Mouse (Mus musculus) small intestine, adult 2 months (tissue): ENCODE results near the gene Tubb4a. TPM values are rescaled to one million over a fixed set of nuclear protein-coding genes. Genes with fewer than 3 reads are reported as not detected.
A peak's percentile ranks its signal among the peaks of the same experiment; 100 is the strongest.
"Not testable (repeated sequence)": the region's sequence is repeated elsewhere in the genome, so short reads cannot be mapped to it uniquely, and the experiment has no call there.

Experiments
- H3K27ac ChIP-seq: fragments of 200-500 bp; 2 replicates; pipeline ENCODE4 v1.5.1; 2012; ENCODE audit warnings: low read depth, low read length, control low read depth, inconsistent platforms; ENCODE audit not compliant: insufficient read depth
- H3K27me3 ChIP-seq: fragments of 200-500 bp; 2 replicates; pipeline ENCODE4 v1.6.1; 2012; ENCODE audit warnings: mild to moderate bottlenecking, moderate library complexity, low read length, inconsistent platforms; ENCODE audit not compliant: control insufficient read depth, insufficient read depth
- H3K36me3 ChIP-seq: fragments of 200-500 bp; 2 replicates; pipeline ENCODE4 v1.6.1; 2012; ENCODE audit warnings: mild to moderate bottlenecking, low read length, control low read depth, inconsistent platforms; ENCODE audit not compliant: control insufficient read depth, insufficient read depth
- H3K4me1 ChIP-seq: fragments of 200-500 bp; 2 replicates; pipeline ENCODE4 v1.6.1; 2012; ENCODE audit warnings: low read length, inconsistent platforms, mixed read lengths; ENCODE audit not compliant: control insufficient read depth, insufficient read depth, insufficient read length
- H3K4me3 ChIP-seq: fragments of 200-500 bp; 2 replicates; pipeline ENCODE4 v1.5.1; 2012; ENCODE audit warnings: low read depth, mild to moderate bottlenecking, control low read depth, inconsistent platforms, low read length, moderate library complexity
- CTCF ChIP-seq: fragments of 200-500 bp; IDR thresholded peaks from 2 replicates; pipeline ENCODE4 v1.5.1; 2012; ENCODE audit warnings: low read depth, mild to moderate bottlenecking, control low read depth, inconsistent platforms, low read length, moderate library complexity, mixed read lengths; ENCODE audit not compliant: insufficient replicate concordance, insufficient read length; ENCODE audit errors: extremely low read depth
- POLR2A ChIP-seq: fragments of 200-500 bp; IDR thresholded peaks from 2 replicates; pipeline ENCODE4 v1.6.1; 2012; ENCODE audit warnings: low read depth, mild to moderate bottlenecking, control low read depth, inconsistent platforms, low read length, moderate library complexity
- WGBS: fragments of 180-500 bp; shearing (Covaris S2); methylation state at CpG from one replicate; pipeline ENCODE4 v1.1.7; 2018; 5-methylcytosine and 5-hydroxymethylcytosine counted together
- polyA plus RNA-seq: library from polyadenylated mRNA; depleted of rRNA; stranded (reverse); fragments of >200 nt; gene quantifications from 2 replicates; pipeline ENCODE4 v1.2.3, GENCODE M21; 2012

The Tubb4a gene
- polyA plus RNA-seq, 1 experiment, result 3.3 TPM

- whole genome bisulfite sequencing, result 55% methylated on average over 3 of the region's 3 CpGs
- Histone ChIP-seq H3K27me3 (no peaks in the 10 kb centered on the region), H3K36me3 (no peaks in the 10 kb centered on the region), H3K4me1 (peaks cover 4% of the 10 kb centered on the region; the same call in 1 of the 2 replicates), H3K4me3 (no peak overlapping the region), H3K27ac (no peak overlapping the region)
- TF ChIP-seq CTCF, result no peak
- no peak for TF ChIP-seq POLR2A
These were observed 31.3 kb downstream of the Tubb4a start for GRCm38 (mm10) chr17:57056246-57056645.

DNA sequence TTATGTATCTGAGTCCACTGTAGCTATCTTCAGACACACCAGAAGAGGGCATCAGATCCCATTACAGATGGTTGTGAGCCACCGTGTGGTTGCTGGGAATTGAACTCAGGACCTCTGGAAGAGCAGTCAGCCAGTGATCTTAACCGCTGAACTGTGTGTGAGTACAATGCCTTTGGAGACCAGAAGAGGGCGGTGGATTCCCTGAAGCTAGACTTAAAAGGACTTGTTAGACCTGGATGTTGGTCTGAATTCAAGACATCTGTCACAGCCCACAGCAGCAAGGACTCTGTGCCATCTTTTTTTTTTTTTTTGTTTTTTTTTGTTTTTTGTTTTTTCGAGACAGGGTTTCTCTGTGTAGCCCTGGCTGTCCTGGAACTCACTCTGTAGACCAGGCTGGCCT lies 35.9 kb downstream of the Tubb4a start:
- 82% methylated on average over 4 of the region's 4 CpGs for WGBS
- not testable (repeated sequence) for H3K27me3 ChIP-seq, H3K36me3 ChIP-seq, H3K4me3 ChIP-seq, H3K4me1 ChIP-seq, H3K27ac ChIP-seq

GRCm38 (mm10) chr17:57048816-57049215 lies 38.8 kb downstream of the Tubb4a start:
- TF ChIP-seq POLR2A, result no peak
- no peak for TF ChIP-seq CTCF
- Histone ChIP-seq H3K27ac (no peak overlapping the region), H3K4me1 (no peaks in the 10 kb centered on the region), H3K36me3 (no peaks in the 10 kb centered on the region), H3K27me3 (no peaks in the 10 kb centered on the region), H3K4me3 (no peak overlapping the region)
- WGBS, result 89% methylated on average over 3 of the region's 3 CpGs

DNA sequence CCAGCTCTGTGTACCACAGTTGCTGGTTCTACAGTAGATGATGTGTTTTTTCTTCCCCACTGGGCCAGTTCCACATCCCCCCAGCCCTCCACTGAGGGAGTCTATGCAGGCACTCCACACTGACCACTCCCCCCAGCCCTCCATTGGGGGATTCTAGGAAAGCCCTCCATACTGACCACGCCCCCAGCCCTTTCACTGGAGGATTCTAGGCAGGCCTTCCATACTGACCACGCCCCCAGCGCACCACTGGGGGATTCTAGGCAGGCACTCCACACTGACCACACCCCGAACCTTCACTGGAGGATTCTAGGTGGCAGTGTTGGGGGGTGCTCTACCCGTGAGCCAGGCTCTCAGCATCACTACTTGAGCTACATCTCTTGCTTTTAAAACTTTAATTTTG lies 40.2 kb downstream of the Tubb4a start:
- TF ChIP-seq CTCF (no peak), POLR2A (no peak)
- H3K4me3 ChIP-seq, result no peak overlapping the region
- H3K4me1 ChIP-seq, result no peaks in the 10 kb centered on the region
- 77% methylated on average over 5 of the region's 5 CpGs for WGBS
- H3K27ac ChIP-seq, result no peak overlapping the region
- H3K27me3 ChIP-seq, result no peaks in the 10 kb centered on the region
- H3K36me3 ChIP-seq, result no peaks in the 10 kb centered on the region

DNA sequence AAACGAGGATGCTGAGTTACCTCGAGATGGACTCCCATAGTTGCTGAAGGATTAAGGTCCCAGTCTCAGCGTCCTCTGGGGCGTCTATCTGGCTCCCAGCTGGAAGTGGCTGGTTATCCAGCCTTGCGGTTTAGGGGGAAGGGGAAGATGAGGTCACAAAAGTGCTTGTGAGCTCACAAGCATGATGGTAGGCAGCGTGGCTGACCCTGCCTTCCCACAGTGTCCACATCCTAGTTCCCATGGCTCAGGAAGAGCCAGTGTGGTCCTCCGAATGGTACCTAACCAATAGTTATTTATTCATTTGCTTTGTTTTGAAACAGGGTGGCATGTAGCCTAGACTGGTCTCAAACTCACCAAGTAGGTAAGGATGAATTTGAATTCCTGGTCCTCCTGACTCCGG lies 46.0 kb downstream of the Tubb4a start, which contains the start of gene Slc25a41:
Slc25a41 (minus strand) TSS at position 101 of the 400 bp plus-strand sequence.
- 74% methylated on average over 8 of the region's 8 CpGs for WGBS
- Histone ChIP-seq H3K4me3 (no peak within 1 kb of the TSS), H3K4me1 (no peaks in the 10 kb centered on the region), H3K36me3 (no peaks in the 10 kb centered on the region), H3K27me3 (no peaks in the 10 kb centered on the region), H3K27ac (no peak within 1 kb of the TSS)
- TF ChIP-seq POLR2A (no peak), CTCF (no peak)

DNA sequence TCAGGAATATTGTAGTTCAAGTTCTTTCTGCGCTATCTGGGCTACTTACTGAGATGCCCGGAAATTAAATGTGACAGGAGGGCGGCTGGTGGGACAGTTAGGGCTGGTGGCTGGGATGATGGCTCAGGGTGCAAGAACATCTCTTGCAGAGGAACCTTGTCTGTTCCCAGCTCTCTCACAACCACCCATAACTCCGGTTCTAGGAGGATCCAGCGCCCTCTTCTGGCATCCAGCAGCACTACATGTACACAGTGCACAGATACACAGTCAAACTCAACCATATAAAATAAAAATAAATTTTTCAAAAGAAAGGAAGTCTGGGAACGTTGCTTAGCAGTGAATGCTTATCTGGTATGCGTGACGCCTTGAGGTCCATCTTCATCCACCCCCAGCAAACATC lies 48.6 kb downstream of the Tubb4a start:
- 44% methylated on average over 8 of the region's 8 CpGs for WGBS
- no peak overlapping the region for H3K4me3 ChIP-seq
- TF ChIP-seq CTCF, result no peak
- TF ChIP-seq POLR2A, result no peak

GRCm38 (mm10) chr17:57032854-57033253 lies 54.7 kb downstream of the Tubb4a start:
- H3K4me1 ChIP-seq, result peaks cover 9% of the 10 kb centered on the region
- 93% methylated on average over 4 of the region's 4 CpGs for WGBS
- peaks cover 4% of the 10 kb centered on the region; the same call in 1 of the 2 replicates for H3K36me3 ChIP-seq
- TF ChIP-seq CTCF (no peak), POLR2A (no peak)
- no peak overlapping the region for H3K4me3 ChIP-seq
- H3K27ac ChIP-seq, result no peak overlapping the region
- no peaks in the 10 kb centered on the region for H3K27me3 ChIP-seq

More for the DNA sequence above, 48.6 kb downstream of the Tubb4a start:
- Histone ChIP-seq H3K27me3 (no peaks in the 10 kb centered on the region), H3K4me1 (no peaks in the 10 kb centered on the region), H3K27ac (no peak overlapping the region), H3K36me3 (no peaks in the 10 kb centered on the region)

- H3K4me3 ChIP-seq, result peak overlapping the region; percentile 59
- peaks cover 9% of the 10 kb centered on the region for H3K36me3 ChIP-seq
- TF ChIP-seq POLR2A, result peak; percentile 89
- no peak for TF ChIP-seq CTCF
- no peaks in the 10 kb centered on the region for H3K27me3 ChIP-seq
- peak overlapping the region; percentile 60 for H3K27ac ChIP-seq
- H3K4me1 ChIP-seq, result peaks cover 9% of the 10 kb centered on the region
- under 1% methylated on average over 38 of the region's 38 CpGs for WGBS
These were observed 55.7 kb downstream of the Tubb4a start for GRCm38 (mm10) chr17:57031661-57032420.
